Comparison of ENCODE assay signal across 25 mouse cellular contexts in genomic region chr5:88806278-88806677, GRCm38 (mm10). TPM values are rescaled to one million over a fixed set of nuclear protein-coding genes. Genes with fewer than 3 reads are reported as not detected.
DNase-seq lines count a peak whose midpoint lies in the region; ATAC-seq and TF ChIP-seq lines count a peak whose summit lies in the region.
"Had no signal": no experiment of that assay in that cellular context is flagged by ENCODE, and none has a peak within 500 bp of the region (broad histone marks: within the 10 kb centered on the region; RNA-seq: fewer than 3 reads in every experiment).

No protein-coding gene starts in this region.

- H3K36me3 ChIP-seq in heart, postnatal 0 days (replicated peaks; ENCODE audit: control insufficient read depth, insufficient read depth, low read length) = no peaks in the 10 kb centered on the region
- H3K36me3 ChIP-seq in midbrain, embryonic 15.5 days (replicated peaks) = no peaks in the 10 kb centered on the region
- no peaks in the 10 kb centered on the region for H3K36me3 ChIP-seq in midbrain, embryonic 10.5 days
- H3K36me3 ChIP-seq: embryonic facial prominence, embryonic 15.5 days; forebrain, embryonic 15.5 days; limb, embryonic 15.5 days had no signal

- TF ChIP-seq EP300 in heart, postnatal 0 days (IDR thresholded peaks at IDR 0.05; ENCODE audit: low read depth) = no peak

- no peak overlapping the region for H3K27ac ChIP-seq in heart, postnatal 0 days (ENCODE audit: low read depth)
- no peak overlapping the region for H3K27ac ChIP-seq in midbrain, embryonic 15.5 days
- no peak overlapping the region for H3K27ac ChIP-seq in midbrain, embryonic 10.5 days (replicated peaks)
- H3K27ac ChIP-seq in left cerebral cortex, adult 2 months = no peak overlapping the region
- H3K27ac ChIP-seq: embryonic facial prominence, embryonic 15.5 days; forebrain, embryonic 15.5 days; limb, embryonic 15.5 days; liver, embryonic 14.5 days had no signal

- no peaks in the 10 kb centered on the region for H3K9me3 ChIP-seq in heart, postnatal 0 days (replicated peaks; ENCODE audit: control insufficient read depth, low read length)
- H3K9me3 ChIP-seq in midbrain, embryonic 15.5 days = no peaks in the 10 kb centered on the region
- no peaks in the 10 kb centered on the region for H3K9me3 ChIP-seq in midbrain, embryonic 10.5 days (replicated peaks)
- H3K9me3 ChIP-seq: embryonic facial prominence, embryonic 15.5 days; forebrain, embryonic 15.5 days; limb, embryonic 15.5 days; megakaryocyte, embryonic 14.5 days had no signal

- H3K4me2 ChIP-seq in heart, postnatal 0 days (ENCODE audit: low read depth, low read length) = no peak overlapping the region
- H3K4me2 ChIP-seq in midbrain, embryonic 15.5 days = no peak overlapping the region
- H3K4me2 ChIP-seq: embryonic facial prominence, embryonic 15.5 days; forebrain, embryonic 15.5 days; limb, embryonic 15.5 days; lung, embryonic 14.5 days had no signal

- no peak for TF ChIP-seq CTCF in heart, postnatal 0 days (IDR thresholded peaks at IDR 0.05; ENCODE audit: low read depth)
- TF ChIP-seq CTCF in left cerebral cortex, adult 2 months (IDR thresholded peaks at IDR 0.05) = no peak

- peak; percentile 67 for ATAC-seq in cerebellum, adult (ENCODE audit: insufficient number of reproducible peaks, low FRiP score, low TSS enrichment)
- 0 out of 2 replicates have a peak, but pooled peaks have one; percentile 33 for ATAC-seq in heart, postnatal 0 days (ENCODE audit: insufficient read depth, low read depth)
- peak; percentile 50; the same call in 1 of the 2 replicates for ATAC-seq in midbrain, embryonic 15.5 days (replicated peaks)
- 0 out of 2 replicates have a peak, but pooled peaks have one; percentile 3 for ATAC-seq in neutrophil, adult 5-6 weeks (ENCODE audit: extremely low read depth, insufficient number of reproducible peaks, low FRiP score, poor library complexity, severe bottlenecking)
- ATAC-seq: forebrain, embryonic 15.5 days; inflammation-experienced regulatory T-cells, adult 6 months had no signal

- no peak for DNase-seq in cerebellum, adult 8-10 months
- DNase-seq in heart, postnatal 0 days (ENCODE audit: low spot score) = no peak
- no peak for DNase-seq in heart, adult 8-10 months (ENCODE audit: low spot score)
- DNase-seq in midbrain, embryonic 10.5 days (ENCODE audit: low spot score) = no peak
- DNase-seq in left cerebral cortex, adult 2 months (ENCODE audit: extremely low spot score in 1 of 2, low spot score in 2 of 2) = no peak
- DNase-seq: adrenal gland, postnatal 10 days; embryo, embryonic 11 days; heart, postnatal 4 days; kidney, adult 18-20 months; kidney, postnatal 4 days; layer of hippocampus, adult 9-11 months; left cerebral cortex, postnatal 4 days; lung, embryonic 14.5 days; lung, postnatal 36 days; right cerebral cortex, postnatal 25 days; spleen, adult 18-20 months had no signal

- no peak overlapping the region for H3K4me3 ChIP-seq in heart, postnatal 0 days (ENCODE audit: low read depth, low read length)
- H3K4me3 ChIP-seq in midbrain, embryonic 15.5 days = no peak overlapping the region
- H3K4me3 ChIP-seq in midbrain, embryonic 10.5 days = no peak overlapping the region
- H3K4me3 ChIP-seq in left cerebral cortex, adult 2 months = no peak overlapping the region
- H3K4me3 ChIP-seq: embryonic facial prominence, embryonic 15.5 days; forebrain, embryonic 15.5 days; limb, embryonic 15.5 days; megakaryocyte, embryonic 14.5 days had no signal

- intact Hi-C loops in left cerebral cortex, adult 2 months (cut with DNase I) = no loop called here

- no peak overlapping the region for H3K9ac ChIP-seq in heart, postnatal 0 days (replicated peaks; ENCODE audit: low read depth, low read length)
- no peak overlapping the region for H3K9ac ChIP-seq in midbrain, embryonic 15.5 days
- H3K9ac ChIP-seq: embryonic facial prominence, embryonic 15.5 days; forebrain, embryonic 15.5 days; limb, embryonic 15.5 days; liver, embryonic 14.5 days; lung, embryonic 14.5 days had no signal

- H3K4me1 ChIP-seq in heart, postnatal 0 days (ENCODE audit: control insufficient read depth, insufficient read depth) = peaks cover 6% of the 10 kb centered on the region; the same call in 1 of the 2 replicates
- no peaks in the 10 kb centered on the region for H3K4me1 ChIP-seq in midbrain, embryonic 15.5 days
- peaks cover 12% of the 10 kb centered on the region for H3K4me1 ChIP-seq in midbrain, embryonic 10.5 days
- H3K4me1 ChIP-seq: forebrain, embryonic 15.5 days; megakaryocyte, embryonic 14.5 days had no signal

- WGBS in heart, postnatal 0 days = 18% methylated on average over 5 of the region's 5 CpGs
- WGBS in midbrain, embryonic 15.5 days = 32% methylated on average over 5 of the region's 5 CpGs
- 23% methylated on average over 5 of the region's 5 CpGs for WGBS in midbrain, embryonic 10.5 days

- H3K27me3 ChIP-seq in heart, postnatal 0 days (ENCODE audit: control insufficient read depth, insufficient read depth, low read length) = no peaks in the 10 kb centered on the region
- H3K27me3 ChIP-seq in midbrain, embryonic 15.5 days (replicated peaks) = no peaks in the 10 kb centered on the region
- no peaks in the 10 kb centered on the region for H3K27me3 ChIP-seq in midbrain, embryonic 10.5 days (ENCODE audit: low read depth, poor library complexity, severe bottlenecking)
- H3K27me3 ChIP-seq: embryonic facial prominence, embryonic 15.5 days; forebrain, embryonic 15.5 days had no signal

RNA-seq across cellular contexts. Expression of gene Dck, which starts 41.5 kb away (rescaled TPM):
- 8.2 and 24.2 TPM in 2 replicates for total RNA-seq in heart, postnatal 0 days (2014; rRNA removed; ENCODE audit: low replicate concordance)
- polyA plus RNA-seq in heart, postnatal 0 days (2015; fragmentation: Nextera tagmentation; extraction: Ambion mirVana) = 10.3 and 10.5 TPM in 2 replicates
- total RNA-seq in heart, adult 8-10 months (2022) = 1 to 10 TPM; 1.8 to 2.7 (median 2.4) TPM
- polyA plus RNA-seq in midbrain, embryonic 15.5 days (2015; fragmentation: Nextera tagmentation; extraction: Ambion mirVana) = 50.5 and 50.9 TPM in 2 replicates
- polyA plus RNA-seq in midbrain, embryonic 10.5 days (2016; fragmentation: Nextera tagmentation; extraction: Ambion mirVana) = 118 and 119 TPM in 2 replicates
- 146 and 157 TPM in 2 replicates for total RNA-seq in neutrophil, adult 5-6 weeks (2017)
- total RNA-seq in left cerebral cortex, adult 2 months (2021) = 10 to 100 TPM; 13.5 to 16.6 TPM

Comparison
In these comparisons a context has a peak if more than half of its experiments do, and no peak if none do; other contexts are left out.
1. ATAC-seq: peak in every context shown above with its lines; median percentile 67 in cerebellum, adult; 50 in midbrain, embryonic 15.5 days; 33 in heart, postnatal 0 days; 3 in neutrophil, adult 5-6 weeks.